8 mouse cellular contexts compared by ENCODE assay signal in the genomic region with DNA sequence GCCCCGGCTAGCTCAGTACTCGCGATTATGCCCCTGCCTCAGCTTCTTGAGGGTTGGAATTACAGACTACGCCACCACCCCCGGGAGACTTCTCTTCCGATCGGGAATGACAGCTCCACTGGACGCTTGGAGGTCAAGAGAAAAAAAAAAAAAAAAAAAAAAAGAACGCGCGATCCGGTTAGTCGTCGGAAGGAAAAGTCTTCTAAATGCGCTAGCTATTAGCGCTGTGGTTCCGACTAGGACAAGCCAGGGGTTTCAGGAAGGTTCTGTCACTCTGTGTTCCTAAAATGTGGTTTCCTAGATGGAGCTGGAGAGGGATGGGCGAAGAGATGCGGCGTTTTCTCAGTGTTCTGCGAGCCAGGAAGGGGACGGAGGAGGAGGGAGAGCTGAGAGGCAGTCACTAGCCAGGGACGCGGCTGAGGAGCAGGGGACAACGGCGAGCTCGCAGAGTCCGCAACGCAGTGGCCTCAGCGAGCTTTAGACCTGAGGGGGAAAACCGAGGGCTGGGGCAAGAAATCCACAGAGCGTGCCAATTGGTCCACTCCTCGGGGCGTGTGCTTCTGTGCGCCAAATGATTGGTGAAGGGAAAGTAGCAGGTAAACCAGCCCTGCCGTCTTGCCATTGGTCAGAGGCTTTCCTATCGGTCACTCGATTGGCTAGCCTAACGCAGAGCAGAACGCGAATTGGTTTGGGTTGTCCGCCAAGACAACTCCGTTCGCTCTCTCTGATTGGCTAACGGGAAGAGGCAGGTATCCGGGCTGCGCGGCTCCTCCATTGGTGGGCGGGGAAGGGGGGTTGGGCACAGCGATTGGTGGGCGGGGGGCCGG. TPM values are rescaled to one million over a fixed set of nuclear protein-coding genes. Genes with fewer than 3 reads are reported as not detected.
A peak's percentile ranks its signal among the peaks of the same experiment; 100 is the strongest.
DNase-seq lines count a peak whose midpoint lies in the region; ATAC-seq lines count a peak whose summit lies in the region.

A gene (plus strand): TSS at position 822 of the 827 bp plus-strand sequence.

- peak within 1 kb of the TSS; percentile 54 for H3K27ac ChIP-seq in embryonic facial prominence, embryonic 12.5 days
- H3K27ac ChIP-seq in limb, embryonic 11.5 days (replicated peaks; ENCODE audit: low read depth, low read length): no peak within 1 kb of the TSS; the same call in 1 of the 2 replicates
- H3K27ac ChIP-seq in midbrain, embryonic 14.5 days (replicated peaks; ENCODE audit: low read depth, low read length): peak within 1 kb of the TSS; percentile 86

- H3K27me3 ChIP-seq in embryonic facial prominence, embryonic 12.5 days: peaks cover 57% of the 10 kb centered on the region
- peaks cover 42% of the 10 kb centered on the region for H3K27me3 ChIP-seq in limb, embryonic 11.5 days (ENCODE audit: control insufficient read depth, insufficient read depth, low read length)
- peaks cover 45% of the 10 kb centered on the region for H3K27me3 ChIP-seq in midbrain, embryonic 14.5 days (ENCODE audit: control insufficient read depth, insufficient read depth, low read length)

- peak within 1 kb of the TSS; percentile 60 for H3K4me2 ChIP-seq in embryonic facial prominence, embryonic 12.5 days (replicated peaks)
- peak within 1 kb of the TSS; percentile 83 for H3K4me2 ChIP-seq in limb, embryonic 11.5 days (ENCODE audit: low read depth, severe bottlenecking)
- peak within 1 kb of the TSS; percentile 77 for H3K4me2 ChIP-seq in midbrain, embryonic 14.5 days (ENCODE audit: low read length)

- DNase-seq in urinary bladder, adult 18-20 months (ENCODE audit: low spot score in 2 of 2): peak; percentile 81 to 95
- DNase-seq in urinary bladder, adult 2 months (ENCODE audit: low spot score): no peak
- DNase-seq in heart, adult 11 months: peak; percentile 100
- peak; percentile 94 for DNase-seq in kidney, adult 18-20 months
- DNase-seq in limb, embryonic 11.5 days (ENCODE audit: low spot score): peak; percentile 96
- DNase-seq in midbrain, embryonic 14.5 days: peak; percentile 98
- peak; percentile 78 to 89 for DNase-seq in spleen, adult 18-20 months

- H3K4me1 ChIP-seq in embryonic facial prominence, embryonic 12.5 days: peaks cover 10% of the 10 kb centered on the region; the same call in 1 of the 2 replicates
- H3K4me1 ChIP-seq in limb, embryonic 11.5 days (ENCODE audit: control insufficient read depth, insufficient read depth, low read length): peaks cover 4% of the 10 kb centered on the region; the same call in 1 of the 2 replicates
- peaks cover 7% of the 10 kb centered on the region; the same call in 1 of the 2 replicates for H3K4me1 ChIP-seq in midbrain, embryonic 14.5 days (ENCODE audit: control insufficient read depth, insufficient read depth, low read length)

- H3K9ac ChIP-seq in embryonic facial prominence, embryonic 12.5 days: peak within 1 kb of the TSS; percentile 45
- H3K9ac ChIP-seq in limb, embryonic 11.5 days (ENCODE audit: low read length): peak within 1 kb of the TSS; percentile 55
- H3K9ac ChIP-seq in midbrain, embryonic 14.5 days (replicated peaks; ENCODE audit: low read length): peak within 1 kb of the TSS; percentile 70

- WGBS in embryonic facial prominence, embryonic 12.5 days: under 1% methylated on average over 52 of the region's 52 CpGs
- under 1% methylated on average over 52 of the region's 52 CpGs for WGBS in limb, embryonic 11.5 days
- under 1% methylated on average over 52 of the region's 52 CpGs for WGBS in midbrain, embryonic 14.5 days

- H3K9me3 ChIP-seq in embryonic facial prominence, embryonic 12.5 days: no peaks in the 10 kb centered on the region
- no peaks in the 10 kb centered on the region for H3K9me3 ChIP-seq in limb, embryonic 11.5 days (ENCODE audit: control insufficient read depth, low read length)
- no peaks in the 10 kb centered on the region for H3K9me3 ChIP-seq in midbrain, embryonic 14.5 days (ENCODE audit: control insufficient read depth, low read length)

- ATAC-seq in embryonic facial prominence, embryonic 12.5 days (ENCODE audit: insufficient number of reproducible peaks, insufficient read depth, low FRiP score, low TSS enrichment): peak; percentile 98
- peak; percentile 99 for ATAC-seq in limb, embryonic 11.5 days (ENCODE audit: insufficient number of reproducible peaks, low FRiP score, low TSS enrichment, low read depth)
- ATAC-seq in midbrain, embryonic 14.5 days (ENCODE audit: low FRiP score, low TSS enrichment): peak; percentile 99

- peak within 1 kb of the TSS; percentile 61 for H3K4me3 ChIP-seq in embryonic facial prominence, embryonic 12.5 days
- H3K4me3 ChIP-seq in limb, embryonic 11.5 days (ENCODE audit: low read depth, low read length): peak within 1 kb of the TSS; percentile 73
- H3K4me3 ChIP-seq in midbrain, embryonic 14.5 days (replicated peaks; ENCODE audit: low read depth, low read length): peak within 1 kb of the TSS; percentile 80

- no peaks in the 10 kb centered on the region for H3K36me3 ChIP-seq in embryonic facial prominence, embryonic 12.5 days
- no peaks in the 10 kb centered on the region for H3K36me3 ChIP-seq in limb, embryonic 11.5 days (ENCODE audit: control insufficient read depth, insufficient read depth, low read length)
- H3K36me3 ChIP-seq in midbrain, embryonic 14.5 days (ENCODE audit: control insufficient read depth, insufficient read depth, low read length): no peaks in the 10 kb centered on the region

RNA-seq across cellular contexts. Expression of the gene that starts here (rescaled TPM):
- 2.7 and 3.1 TPM in 2 replicates for polyA plus RNA-seq in urinary bladder, adult 2 months (2012; rRNA removed)
- 8.5 and 9.8 TPM in 2 replicates for polyA plus RNA-seq in embryonic facial prominence, embryonic 12.5 days (2016; fragmentation: Nextera tagmentation; extraction: Ambion mirVana)
- polyA plus RNA-seq in limb, embryonic 11.5 days (2014; fragmentation: Nextera tagmentation; extraction: Ambion mirVana): 8.6 and 9.0 TPM in 2 replicates
- polyA plus RNA-seq in midbrain, embryonic 14.5 days (2014; fragmentation: Nextera tagmentation; extraction: Ambion mirVana): 16.1 TPM in 2 replicates
